Mouse (Mus musculus) ES-Bruce4 (cell line): Measurements from ENCODE around the gene Edn1.

Experiments
- CTCF ChIP-seq: IDR thresholded peaks from one replicate; pipeline ENCODE4 v1.8.1; 2011; ENCODE audit warnings: low read depth, low read length
- POLR2A ChIP-seq: IDR thresholded peaks from one replicate; pipeline ENCODE4 v1.8.1; 2011; ENCODE audit warnings: low read length; ENCODE audit not compliant: insufficient read depth

DNA sequence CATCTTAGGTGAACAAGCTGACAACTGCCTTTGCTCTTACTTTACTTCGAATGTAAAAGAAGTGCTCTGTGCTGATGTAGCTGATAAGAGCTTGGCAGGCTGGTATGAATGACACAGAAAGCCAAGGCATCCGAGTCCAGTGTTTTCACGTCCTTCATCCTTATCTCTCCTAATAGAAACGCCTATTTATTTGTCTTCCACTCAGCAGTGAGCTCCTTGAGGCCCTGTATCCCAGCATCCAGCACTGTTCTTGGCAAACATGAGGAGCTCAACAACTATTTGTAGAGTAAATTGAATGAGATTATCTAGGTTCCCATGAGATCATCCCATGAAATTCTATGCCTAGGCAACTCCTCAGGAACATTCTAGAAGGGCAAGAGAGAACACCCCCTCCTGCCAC is 35.1 kb downstream of the Edn1 start:
- no peak for TF ChIP-seq CTCF
- no peak for TF ChIP-seq POLR2A
